Mouse (Mus musculus): Measurements from ENCODE around the gene Rad51b.

Gene Rad51b

DNA sequence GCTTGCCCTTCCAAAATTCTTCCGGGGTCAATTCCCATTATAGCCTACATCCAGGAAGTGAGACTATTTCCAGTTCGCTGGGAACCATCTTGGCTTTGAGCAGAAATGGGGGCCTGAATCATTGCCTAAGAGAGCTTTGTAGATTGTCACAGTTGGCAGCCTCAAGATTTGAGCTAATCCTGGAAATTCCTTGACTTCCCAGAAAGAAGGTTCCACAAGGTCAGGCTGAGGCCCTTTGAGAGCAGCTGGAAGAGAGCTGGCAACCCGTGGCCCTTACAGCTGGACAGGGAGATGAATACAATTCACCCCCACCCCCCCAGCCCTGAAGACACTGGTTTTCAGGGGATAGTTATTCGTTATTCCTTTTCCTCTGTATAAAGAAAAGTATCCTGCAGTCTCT is 451.8 kb downstream of the Rad51b start:
- no peak for DNase-seq

DNA sequence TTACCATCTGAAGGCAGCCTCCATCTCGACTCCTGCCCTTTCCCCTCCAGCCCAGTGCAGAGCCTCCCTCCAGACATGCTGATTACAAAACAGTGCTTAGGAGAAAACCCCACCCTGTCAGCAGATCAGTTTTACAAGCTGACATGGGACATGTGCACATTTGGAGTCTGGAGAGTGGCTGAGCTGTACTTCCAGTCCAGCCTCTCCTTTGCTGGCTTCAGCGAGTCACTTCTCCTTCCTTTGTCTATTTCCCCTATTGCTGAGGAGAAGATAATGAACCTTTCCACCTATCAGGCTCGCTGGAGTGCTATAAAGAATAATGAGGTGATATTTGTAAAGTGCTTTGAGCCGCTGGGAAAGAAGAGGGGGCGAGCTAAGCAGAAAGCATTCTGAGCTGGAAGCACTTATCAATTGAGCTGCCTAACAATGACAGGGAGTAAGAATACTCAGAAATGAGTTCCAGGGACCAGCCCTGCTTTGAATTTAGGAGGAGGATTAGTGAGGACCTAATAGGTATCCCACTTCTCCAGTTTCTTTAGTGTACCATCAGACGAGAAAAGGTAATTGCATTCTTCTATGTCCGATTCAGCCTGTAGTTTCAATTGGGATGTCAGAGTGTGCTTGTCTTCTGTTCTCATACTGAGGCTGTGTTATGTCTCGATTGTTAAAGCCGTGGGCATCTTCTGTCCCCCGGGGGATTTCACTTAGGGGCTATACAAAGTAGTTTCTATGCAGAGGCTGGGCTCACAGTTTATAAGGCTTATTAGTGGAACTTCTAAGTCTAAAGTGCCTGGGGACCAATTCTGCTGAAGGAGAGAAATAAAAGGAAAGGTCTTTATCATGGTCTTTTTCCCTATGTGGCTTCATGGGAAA is 453.4 kb downstream of the Rad51b start:
- no peak for DNase-seq

DNA sequence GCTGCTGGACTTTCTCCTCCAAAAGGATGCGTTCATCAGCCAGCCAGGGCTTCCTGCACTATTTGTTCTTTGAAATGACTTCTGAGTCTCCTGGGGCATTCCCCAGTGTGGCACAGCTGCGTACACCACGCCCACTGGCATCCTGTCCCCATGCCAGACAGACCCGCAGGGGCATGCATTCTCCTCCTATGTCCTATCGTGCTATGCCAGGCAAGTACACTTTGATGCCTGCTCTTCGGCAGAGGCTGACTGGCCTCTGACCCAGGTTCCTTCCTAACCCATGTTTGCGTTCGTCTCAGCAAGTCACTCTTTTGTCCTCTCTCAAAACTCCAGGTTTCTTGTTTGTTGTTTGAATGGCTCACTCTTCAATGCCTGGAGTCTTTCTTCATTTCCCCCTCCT is 454.7 kb downstream of the Rad51b start:
- no peak for DNase-seq

DNA sequence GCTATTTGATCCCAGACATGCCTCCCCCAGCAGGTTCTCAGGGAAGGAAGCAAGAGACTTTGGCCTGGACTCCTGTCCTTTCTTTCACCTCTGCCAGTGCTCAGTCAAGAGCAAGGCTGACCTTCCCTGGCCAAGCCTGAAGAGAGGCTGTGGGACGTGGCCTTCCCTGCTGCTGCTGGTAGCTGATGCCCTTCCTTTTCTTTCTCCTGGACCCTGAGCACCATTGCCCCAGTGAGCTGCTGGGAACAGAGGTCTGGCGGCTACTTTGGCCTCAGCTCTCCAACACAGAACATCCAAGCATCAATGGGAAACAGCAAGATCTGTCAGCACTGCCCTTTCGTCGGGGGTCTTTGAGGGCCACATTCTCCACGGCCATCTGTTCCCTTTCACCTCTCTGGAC is 455.1 kb downstream of the Rad51b start:
- DNase-seq: no peak

DNA sequence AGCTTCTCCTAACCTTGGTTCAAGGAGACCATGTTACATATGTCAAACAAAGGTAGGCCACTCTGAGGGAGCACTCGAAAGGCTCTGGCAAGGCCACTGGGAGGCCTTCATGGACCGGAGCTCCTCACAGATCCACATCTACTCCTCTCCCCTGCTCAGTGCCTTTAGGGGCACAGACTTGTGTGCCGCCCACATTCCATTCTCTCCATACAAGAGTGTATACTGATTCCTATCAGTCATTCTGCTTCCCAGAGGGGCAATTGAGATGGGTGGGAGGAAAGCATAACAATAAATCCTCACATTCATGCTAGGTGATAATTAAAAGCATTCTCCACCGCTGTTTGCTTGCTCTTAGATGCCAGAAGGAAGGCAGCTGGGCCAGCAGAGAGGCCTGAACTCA is 458.5 kb downstream of the Rad51b start:
- DNase-seq: no peak

DNA sequence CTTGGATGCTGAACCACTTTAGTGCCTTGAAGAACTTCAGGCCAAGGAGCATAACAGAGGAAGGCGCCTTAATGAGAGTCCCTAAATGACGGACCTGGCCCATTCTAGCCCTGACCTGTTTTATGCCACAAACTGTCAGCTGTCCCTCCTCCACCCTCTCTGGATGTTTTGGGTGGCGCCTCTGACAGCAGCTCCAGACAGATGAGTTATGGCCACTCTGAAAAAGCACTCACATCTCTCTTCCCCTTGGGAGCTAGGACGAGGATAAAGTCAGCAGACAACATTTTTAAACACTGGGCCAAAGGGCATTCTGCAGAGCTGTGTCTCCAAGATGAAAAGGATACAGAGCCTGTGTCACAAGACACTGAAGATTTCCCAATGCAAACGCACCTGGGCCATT is 459.3 kb downstream of the Rad51b start:
- DNase-seq: no peak

DNA sequence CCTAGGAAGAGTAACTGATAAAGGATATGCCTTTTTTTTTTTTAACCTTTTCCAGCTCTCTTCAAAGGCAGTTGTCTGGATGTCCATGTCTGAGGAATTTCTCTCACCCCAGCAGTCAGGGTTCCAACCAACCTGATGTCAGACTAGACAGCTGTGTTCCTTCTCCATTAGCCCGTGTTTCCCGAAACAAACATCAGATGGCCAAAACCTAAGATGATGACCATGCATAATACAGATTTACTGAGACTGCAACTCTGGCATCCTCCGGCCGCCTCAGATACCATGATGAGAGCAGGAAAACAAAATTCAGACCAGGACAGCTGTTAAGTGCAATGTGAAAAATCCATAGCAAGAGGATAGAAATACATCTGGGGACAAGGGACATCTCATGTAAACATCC is 460.7 kb downstream of the Rad51b start:
- DNase-seq: no peak

DNA sequence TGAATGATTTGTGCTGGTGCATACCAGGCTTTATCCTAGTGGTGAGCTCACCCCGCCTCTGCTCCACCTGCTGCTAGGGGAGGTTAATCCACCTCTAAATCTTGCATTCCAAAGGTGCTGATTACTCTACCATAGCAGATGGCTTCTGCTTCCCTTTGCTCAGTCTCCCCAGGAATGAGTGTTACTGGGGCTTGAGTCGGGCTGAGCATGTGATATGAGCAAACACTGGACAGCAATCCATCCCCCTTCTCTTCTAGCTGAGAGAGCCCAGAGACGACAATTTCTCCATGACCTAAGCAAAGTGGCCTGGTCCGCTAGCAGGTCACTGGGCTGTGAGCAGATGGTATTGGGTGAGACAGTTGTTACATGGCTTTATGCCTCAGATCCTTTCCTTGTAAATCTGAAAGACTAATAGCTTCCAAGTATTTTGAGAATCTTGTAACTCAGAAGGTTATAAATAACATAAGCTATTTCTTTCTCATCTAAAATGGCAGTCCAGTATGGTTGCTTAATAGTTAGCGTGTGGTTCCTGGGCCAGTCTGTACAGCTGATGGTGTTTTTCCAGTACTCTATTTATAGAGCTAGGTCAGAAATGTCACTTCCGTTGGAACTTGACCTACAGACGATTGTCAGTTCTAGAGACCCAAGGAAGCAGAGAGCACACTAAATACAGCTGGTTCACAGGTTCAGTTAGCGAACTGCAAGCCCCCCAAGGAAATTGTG is 462.3 kb downstream of the Rad51b start:
- DNase-seq: no peak

DNA sequence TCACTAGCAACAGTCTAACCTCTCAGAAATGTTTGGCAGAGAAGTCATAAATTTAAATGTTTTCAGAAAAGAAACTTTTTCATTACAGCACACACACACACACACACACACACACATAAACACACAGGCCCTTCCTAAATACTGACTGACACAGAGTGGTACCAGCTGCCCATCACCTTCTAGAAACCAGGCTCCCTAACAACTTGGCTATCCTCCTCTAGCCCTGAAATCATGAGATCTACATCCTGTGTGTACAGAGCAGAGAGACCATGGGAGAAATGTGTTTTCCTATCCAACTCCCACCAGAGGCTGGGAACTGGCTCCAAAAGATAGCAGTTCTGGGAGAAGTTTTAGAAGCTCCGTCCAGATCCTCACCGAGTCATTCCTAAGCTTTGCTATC is 464.1 kb downstream of the Rad51b start:
- DNase-seq: no peak

DNA sequence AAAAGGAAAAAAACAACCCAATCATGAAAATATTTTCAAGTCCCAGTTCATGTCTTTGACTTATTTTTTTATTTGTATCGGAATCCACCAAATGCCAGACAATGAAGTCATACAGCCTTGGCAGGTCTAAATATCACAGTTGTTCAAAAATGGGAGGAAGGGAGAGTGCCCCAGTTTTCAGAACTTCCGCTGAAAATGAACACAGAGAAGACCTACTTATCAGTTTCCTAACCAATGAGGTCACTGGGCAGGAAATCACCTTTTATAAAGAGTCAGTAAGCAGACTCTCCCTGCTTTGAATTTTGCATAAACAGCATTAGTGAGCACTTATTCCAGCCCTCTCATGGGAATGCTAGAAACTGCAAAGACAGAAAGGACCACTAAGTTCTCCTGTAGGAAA is 465.0 kb downstream of the Rad51b start:
- no peak for DNase-seq

DNA sequence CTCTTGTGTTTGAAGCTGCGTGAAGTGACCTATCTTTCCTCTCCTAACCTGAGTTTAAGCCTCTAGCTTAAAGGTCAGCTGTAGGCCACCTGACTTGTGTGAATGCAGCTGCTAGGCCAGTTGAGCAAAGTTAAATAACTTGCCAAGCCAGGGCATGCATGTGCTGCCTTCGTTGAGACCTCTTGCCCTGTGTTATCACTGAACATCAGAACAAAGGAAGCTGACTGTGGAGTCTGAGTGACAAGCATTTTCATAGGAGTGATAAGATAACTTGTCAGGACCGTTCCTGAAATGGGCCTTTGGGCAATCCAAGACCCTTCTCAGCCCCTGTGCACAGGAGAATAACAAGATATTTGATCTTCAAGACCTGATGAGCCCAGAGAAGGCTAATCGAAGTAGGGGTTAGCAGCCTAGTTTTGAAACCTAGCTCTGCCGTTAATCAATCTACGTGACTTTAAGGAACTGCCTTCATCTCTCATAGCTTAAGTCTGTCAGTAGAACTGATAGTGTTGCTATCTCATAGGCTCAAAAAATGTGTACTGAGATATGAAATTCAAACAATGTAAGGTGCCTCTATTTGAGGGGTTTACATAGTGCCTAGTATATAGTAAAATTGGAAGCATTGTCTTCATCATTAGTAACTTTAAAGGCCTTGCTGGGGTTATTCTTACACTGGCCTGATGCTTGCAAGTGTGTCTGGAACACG is 465.6 kb downstream of the Rad51b start:
- no peak for DNase-seq

DNA sequence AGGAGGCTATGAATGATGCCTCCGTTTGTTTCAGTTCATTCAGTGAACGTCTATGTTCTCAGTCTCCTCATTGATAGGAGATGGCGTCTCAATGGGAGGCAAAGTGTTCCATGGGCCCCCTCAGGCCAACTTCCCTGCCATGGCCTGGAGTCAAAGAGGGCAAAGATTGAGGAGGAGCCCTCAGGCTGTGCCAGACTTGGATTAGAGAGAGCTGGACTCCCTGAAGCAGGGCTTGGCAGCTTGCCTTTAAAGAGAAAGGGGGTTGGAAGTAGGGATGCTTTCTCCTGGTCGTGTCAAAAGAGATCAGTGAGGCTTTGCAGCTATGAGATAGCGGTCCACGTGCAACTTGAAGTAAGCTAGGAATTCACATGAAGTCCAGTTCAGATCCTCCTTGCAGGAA is 469.0 kb downstream of the Rad51b start:
- no peak for DNase-seq

DNA sequence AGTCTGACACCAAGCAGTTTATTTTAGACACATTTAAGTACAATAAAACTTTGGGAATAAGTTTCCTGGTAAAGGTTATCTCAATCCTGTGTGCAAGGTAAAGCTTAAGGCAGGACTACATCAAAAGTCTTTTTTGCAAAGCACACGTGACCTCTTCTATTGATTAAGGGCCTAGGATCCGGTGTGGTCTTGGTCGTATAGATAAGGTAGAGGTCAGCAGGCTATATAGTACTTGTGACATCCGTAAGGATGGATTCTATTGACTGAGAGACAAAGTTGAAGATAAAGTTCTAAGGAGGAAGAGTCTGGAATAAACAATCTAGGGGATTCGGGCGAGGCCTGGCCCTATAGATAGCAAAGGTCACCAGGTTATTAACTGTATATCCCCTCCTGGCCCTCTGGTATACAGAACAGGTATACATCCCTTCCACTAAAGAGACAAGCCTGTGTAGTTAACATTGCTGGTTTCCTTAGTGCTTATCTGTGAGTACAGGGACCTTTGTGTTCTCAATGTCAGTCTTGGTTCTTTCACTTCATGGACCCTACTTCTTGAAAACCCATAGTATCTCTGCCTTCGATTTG is 471.8 kb downstream of the Rad51b start:
- DNase-seq: no peak

DNA sequence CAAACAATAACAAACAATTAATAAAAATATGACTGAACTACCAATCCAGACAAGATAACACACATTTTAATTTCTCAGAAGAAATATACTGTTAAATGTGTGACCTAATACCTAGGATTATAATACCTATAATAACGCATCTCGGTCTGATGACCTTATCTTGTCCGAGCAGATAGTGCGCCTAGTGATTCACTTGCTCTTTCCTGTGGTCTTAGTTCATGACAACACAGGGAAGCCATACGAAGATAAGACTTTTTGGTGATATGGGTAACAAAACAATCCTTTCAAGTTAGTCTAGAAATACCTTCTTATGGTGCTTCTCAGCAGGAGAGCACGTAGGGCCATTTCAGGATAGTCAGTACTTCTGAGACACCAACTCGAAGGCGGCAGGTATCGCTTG is 472.7 kb downstream of the Rad51b start:
- no peak for DNase-seq

DNA sequence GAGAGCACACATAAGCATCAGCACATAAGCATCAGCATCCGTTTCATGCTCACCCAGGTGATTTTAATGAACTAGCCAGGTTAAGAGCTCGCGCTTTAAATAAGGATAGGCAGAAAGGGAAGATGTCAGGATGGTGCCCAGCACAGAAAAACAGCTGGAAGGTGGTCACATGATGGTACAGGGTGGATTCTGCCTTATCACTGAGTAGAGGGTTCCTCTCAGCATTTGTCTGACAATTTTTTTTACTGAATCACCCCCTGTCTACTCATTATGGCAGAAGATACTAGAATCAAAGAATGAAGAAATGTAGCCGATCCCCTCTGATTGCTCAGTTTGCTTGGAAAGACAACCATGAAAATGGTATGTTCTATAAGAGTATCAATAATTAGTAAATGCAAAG is 474.1 kb downstream of the Rad51b start:
- DNase-seq: no peak

DNA sequence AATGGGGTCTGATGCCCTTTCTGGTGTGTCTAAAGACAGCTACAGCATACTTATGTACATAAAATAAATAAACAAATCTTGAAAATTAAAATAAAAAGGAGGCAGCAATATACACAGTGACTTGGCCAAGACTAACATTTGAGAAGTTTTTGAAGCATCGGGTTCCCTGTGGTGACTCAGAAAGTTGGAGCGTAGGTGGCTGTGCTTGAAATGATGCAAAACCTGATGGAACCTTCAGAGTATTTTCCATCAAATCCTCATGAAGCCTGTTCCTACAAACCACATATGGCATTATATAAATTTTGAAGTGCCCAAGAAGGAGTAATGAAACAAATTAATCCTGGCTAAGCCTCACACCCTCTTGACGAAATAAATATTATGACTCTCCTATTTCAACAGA is 474.7 kb downstream of the Rad51b start:
- DNase-seq: no peak

DNA sequence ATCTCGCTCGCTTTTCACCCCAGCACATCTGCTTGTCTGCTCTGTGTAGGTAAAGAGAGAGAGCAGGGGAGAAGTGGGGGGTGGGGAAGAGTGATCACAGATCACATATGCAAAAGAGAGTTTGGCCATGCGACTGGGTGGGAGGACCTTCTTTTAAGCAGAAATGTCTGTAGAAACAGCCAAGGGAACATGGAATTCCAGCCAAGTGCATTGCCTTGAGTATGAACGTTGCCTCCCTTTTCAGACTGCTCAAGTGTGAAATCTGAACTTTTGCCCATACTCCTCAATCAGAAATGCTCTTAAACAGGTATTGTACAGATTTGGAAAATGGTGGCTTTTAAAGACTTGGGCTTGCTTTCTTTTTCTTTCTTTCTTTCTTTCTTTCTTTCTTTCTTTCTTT is 476.2 kb downstream of the Rad51b start:
- DNase-seq: no peak

DNA sequence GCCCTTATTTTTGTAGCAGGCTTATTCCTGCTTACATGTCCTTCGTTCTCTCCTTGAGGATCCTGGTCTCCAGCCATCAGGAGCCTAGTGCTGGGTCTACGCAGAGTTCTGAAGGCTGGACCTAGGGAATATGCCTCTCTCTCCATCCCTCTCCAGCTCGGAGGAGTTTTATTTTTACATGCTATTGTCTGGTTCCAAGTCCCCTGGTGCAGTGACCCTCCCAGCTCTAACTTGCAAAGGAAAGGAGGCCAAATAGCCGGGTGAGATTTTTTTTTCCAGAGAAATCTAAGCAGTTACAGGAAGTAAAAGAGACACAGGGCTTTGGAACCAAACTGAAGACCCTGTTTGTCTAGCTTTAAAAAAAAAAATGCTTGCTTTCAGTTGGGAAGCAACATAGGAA is 477.5 kb downstream of the Rad51b start:
- DNase-seq: no peak

DNA sequence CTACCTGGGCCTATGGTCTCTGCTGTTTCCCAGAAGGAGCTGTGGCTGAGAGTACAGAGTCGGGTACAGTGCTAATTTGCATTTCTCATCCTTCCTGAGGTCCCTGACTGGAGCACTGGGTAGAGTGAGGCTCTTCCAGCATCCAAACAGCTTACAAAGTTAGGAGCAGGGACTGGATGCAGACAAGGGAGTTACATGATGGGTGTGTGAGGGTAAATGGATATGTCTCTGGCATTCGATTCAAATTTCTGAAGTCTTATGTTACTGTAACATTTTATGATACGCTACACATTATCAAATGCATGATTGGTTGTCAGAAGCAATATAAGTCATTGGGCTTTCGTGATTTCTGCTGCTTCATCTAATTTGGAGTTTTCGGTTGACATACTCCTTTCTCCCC is 479.7 kb downstream of the Rad51b start:
- DNase-seq: no peak

DNA sequence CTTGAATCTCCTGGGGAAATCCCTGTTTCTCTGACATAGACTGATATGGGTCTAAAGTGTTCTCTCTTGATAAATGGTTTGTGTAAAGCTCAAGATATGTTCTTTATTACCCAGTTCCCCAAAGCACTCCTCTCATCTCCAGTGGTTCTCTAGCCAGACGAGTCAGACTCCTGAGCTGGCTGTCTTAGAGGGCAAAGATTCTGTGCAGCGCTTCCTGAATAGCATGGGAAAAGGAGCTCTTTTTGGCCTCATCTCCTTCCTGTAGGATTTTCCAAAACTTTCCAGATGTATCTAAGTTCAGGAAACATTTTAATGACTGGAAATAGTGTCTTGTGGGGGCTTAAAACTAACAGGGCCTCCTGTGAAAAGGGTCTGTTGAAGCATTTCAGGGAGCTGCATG is 483.7 kb downstream of the Rad51b start:
- DNase-seq: no peak

DNA sequence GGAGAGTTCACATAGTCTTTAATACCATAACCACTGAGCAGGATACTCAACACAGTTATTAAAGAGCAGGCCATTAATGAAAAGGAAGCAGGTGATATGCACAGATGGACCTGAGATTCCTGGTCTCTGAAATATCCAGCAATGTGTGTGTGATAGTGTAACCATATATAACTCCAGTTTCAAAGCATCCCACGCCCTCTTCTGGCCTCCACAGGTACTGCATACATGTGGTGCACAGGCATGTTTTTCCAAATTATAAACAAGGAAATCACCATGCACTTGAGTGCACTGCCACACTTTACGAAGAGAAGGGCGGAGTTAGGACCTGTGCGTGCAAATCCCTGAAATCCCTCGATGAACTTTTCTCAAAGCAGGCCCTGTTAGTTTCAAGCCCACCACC is 484.7 kb downstream of the Rad51b start:
- DNase-seq: no peak

DNA sequence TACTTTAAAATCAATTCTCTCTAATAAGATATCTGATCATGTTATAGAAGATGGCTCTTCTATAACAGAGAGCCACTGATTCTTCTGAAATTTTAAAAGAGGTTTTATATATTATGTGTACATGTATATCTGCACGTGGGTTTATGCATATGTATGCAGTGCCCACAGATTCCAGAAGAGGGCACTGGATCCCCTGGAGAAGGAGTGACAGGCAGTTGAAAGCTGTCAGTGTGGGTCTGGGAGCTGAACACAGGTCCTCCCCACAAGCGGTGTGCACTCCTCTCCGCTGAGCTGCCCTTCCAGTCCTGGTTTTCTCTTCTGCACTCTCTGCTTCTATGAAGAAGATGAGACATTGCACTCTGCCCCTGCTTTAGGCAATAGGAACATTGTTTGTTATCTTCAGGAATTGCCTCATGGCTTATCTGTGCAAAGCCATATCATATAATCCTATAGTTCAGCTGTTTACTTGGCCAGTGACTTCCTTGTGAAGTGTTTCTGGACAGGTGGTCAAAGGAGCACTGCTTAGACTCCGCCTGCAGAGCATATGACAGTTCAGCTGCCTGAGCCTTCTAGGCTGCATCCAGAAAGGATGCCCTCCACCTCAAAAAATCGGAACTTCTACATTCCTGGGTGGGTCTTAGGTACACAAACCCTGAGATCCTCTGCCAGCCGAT is 485.5 kb downstream of the Rad51b start:
- no peak for DNase-seq

DNA sequence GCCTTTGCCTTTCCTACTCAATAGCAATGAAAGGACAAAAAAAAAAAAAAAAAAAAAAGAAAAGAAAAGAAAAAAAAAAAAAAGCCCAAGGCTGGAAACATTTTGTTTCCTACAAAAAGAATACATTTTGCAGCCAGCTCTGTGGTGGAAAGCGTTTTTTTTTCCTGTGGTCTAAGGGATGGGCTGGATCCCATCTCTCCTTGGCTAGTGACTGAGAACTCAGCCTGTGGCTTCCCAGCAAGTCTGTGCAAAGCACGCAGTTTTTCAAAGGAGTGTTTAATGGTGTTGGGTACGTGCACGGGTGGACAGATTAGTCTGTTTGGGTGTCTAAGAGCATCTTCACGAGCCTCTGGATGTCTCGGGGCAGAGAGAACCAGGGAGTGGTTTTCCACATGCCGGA is 487.1 kb downstream of the Rad51b start:
- DNase-seq: no peak

Measured in cerebellum, adult 11 months (tissue).